ENCODE assay signal across 25 mouse cellular contexts in genomic region chr16:21550453-21550852, GRCm38 (mm10).
DNase-seq lines count a peak whose midpoint lies in the region; ATAC-seq lines count a peak whose summit lies in the region.
"Had no signal": no experiment of that assay in that cellular context is flagged by ENCODE, and none has a peak within 500 bp of the region (broad histone marks: within the 10 kb centered on the region; RNA-seq: fewer than 3 reads in every experiment).

No protein-coding gene starts in this region.

- peak; percentile 40 for DNase-seq in retina, postnatal 1 day
- no peak for DNase-seq in retina, embryonic 14.5 days (ENCODE audit: low spot score)
- DNase-seq in B cell, adult 2 months: no peak
- DNase-seq: adrenal gland, adult 8-10 months; cerebellum, adult 11 months; cerebellum, adult 8-10 months; cerebellum, postnatal 14 days; embryo, embryonic 11 days; gastrocnemius, adult 2 months; gastrocnemius, postnatal 36 days; heart, adult 2 months; heart, postnatal 14 days had no signal

- 65% methylated on average over 7 of the region's 7 CpGs for WGBS in hindbrain, embryonic 15.5 days
- 74% methylated on average over 7 of the region's 7 CpGs for WGBS in hindbrain, embryonic 12.5 days
- WGBS in midbrain, embryonic 16.5 days: 73% methylated on average over 7 of the region's 7 CpGs

- ATAC-seq in hindbrain, embryonic 15.5 days (ENCODE audit: low FRiP score, low read depth): no peak
- ATAC-seq in hindbrain, embryonic 12.5 days (ENCODE audit: low FRiP score): no peak
- ATAC-seq in midbrain, embryonic 16.5 days: peak; percentile 80
- no peak for ATAC-seq in cerebellum, adult (ENCODE audit: insufficient number of reproducible peaks, low FRiP score, low TSS enrichment)
- ATAC-seq: CD4-positive, CD25-positive, alpha-beta regulatory T cell, adult 4 months; forebrain, embryonic 14.5 days; intestine, embryonic 15.5 days had no signal

- no peak overlapping the region for H3K4me2 ChIP-seq in hindbrain, embryonic 15.5 days
- no peak overlapping the region for H3K4me2 ChIP-seq in hindbrain, embryonic 12.5 days (replicated peaks)
- H3K4me2 ChIP-seq in midbrain, embryonic 16.5 days (ENCODE audit: low read length): no peak overlapping the region
- H3K4me2 ChIP-seq: embryonic facial prominence, embryonic 15.5 days; heart, embryonic 11.5 days; heart, embryonic 15.5 days; intestine, embryonic 15.5 days had no signal

- H3K4me1 ChIP-seq in hindbrain, embryonic 15.5 days (replicated peaks): no peaks in the 10 kb centered on the region
- no peaks in the 10 kb centered on the region for H3K4me1 ChIP-seq in hindbrain, embryonic 12.5 days
- H3K4me1 ChIP-seq in midbrain, embryonic 16.5 days (ENCODE audit: control insufficient read depth, insufficient read depth, low read length): peaks cover 5% of the 10 kb centered on the region; the same call in 1 of the 2 replicates
- H3K4me1 ChIP-seq: embryonic facial prominence, embryonic 15.5 days; forebrain, embryonic 10.5 days; heart, embryonic 15.5 days; intestine, embryonic 15.5 days had no signal

- no peaks in the 10 kb centered on the region for H3K9me3 ChIP-seq in hindbrain, embryonic 15.5 days
- H3K9me3 ChIP-seq in hindbrain, embryonic 12.5 days (replicated peaks): no peaks in the 10 kb centered on the region
- no peaks in the 10 kb centered on the region for H3K9me3 ChIP-seq in midbrain, embryonic 16.5 days (replicated peaks; ENCODE audit: control insufficient read depth, low read length, poor library complexity, severe bottlenecking)
- H3K9me3 ChIP-seq: embryonic facial prominence, embryonic 15.5 days; forebrain, embryonic 10.5 days; G1E; heart, embryonic 15.5 days; intestine, embryonic 15.5 days had no signal

- H3K4me3 ChIP-seq in hindbrain, embryonic 15.5 days: no peak overlapping the region
- H3K4me3 ChIP-seq in hindbrain, embryonic 12.5 days: no peak overlapping the region
- no peak overlapping the region for H3K4me3 ChIP-seq in midbrain, embryonic 16.5 days (ENCODE audit: low read depth, low read length)
- H3K4me3 ChIP-seq: embryonic facial prominence, embryonic 15.5 days; erythroblast, embryonic 14.5 days; forebrain, embryonic 10.5 days; gastrocnemius, adult 2 months; heart, adult 2 months; heart, embryonic 15.5 days; intestine, embryonic 15.5 days had no signal

- peaks cover 10% of the 10 kb centered on the region; the same call in 1 of the 2 replicates for H3K36me3 ChIP-seq in hindbrain, embryonic 15.5 days
- peaks cover 5% of the 10 kb centered on the region; the same call in 1 of the 2 replicates for H3K36me3 ChIP-seq in hindbrain, embryonic 12.5 days
- 0 out of 2 replicates have a peak, but pooled peaks cover 2% of the 10 kb centered on the region for H3K36me3 ChIP-seq in midbrain, embryonic 16.5 days (ENCODE audit: control insufficient read depth, insufficient read depth, low read length)
- H3K36me3 ChIP-seq: embryonic facial prominence, embryonic 15.5 days; forebrain, embryonic 10.5 days had no signal

- H3K27me3 ChIP-seq in hindbrain, embryonic 15.5 days: no peaks in the 10 kb centered on the region
- no peaks in the 10 kb centered on the region for H3K27me3 ChIP-seq in hindbrain, embryonic 12.5 days
- H3K27me3 ChIP-seq in midbrain, embryonic 16.5 days (ENCODE audit: control insufficient read depth, insufficient read depth, low read depth, low read length): no peaks in the 10 kb centered on the region
- H3K27me3 ChIP-seq: embryonic facial prominence, embryonic 15.5 days; heart, embryonic 15.5 days; intestine, embryonic 15.5 days had no signal

- H3K9ac ChIP-seq in hindbrain, embryonic 15.5 days: no peak overlapping the region
- no peak overlapping the region for H3K9ac ChIP-seq in hindbrain, embryonic 12.5 days
- no peak overlapping the region for H3K9ac ChIP-seq in midbrain, embryonic 16.5 days (ENCODE audit: low read depth, low read length)
- H3K9ac ChIP-seq: embryonic facial prominence, embryonic 15.5 days; heart, embryonic 15.5 days; intestine, embryonic 15.5 days had no signal

- H3K27ac ChIP-seq in hindbrain, embryonic 15.5 days (replicated peaks): peak overlapping the region; percentile 40; the same call in 1 of the 2 replicates
- no peak overlapping the region for H3K27ac ChIP-seq in hindbrain, embryonic 12.5 days
- H3K27ac ChIP-seq in midbrain, embryonic 16.5 days (ENCODE audit: low read length): peak overlapping the region; percentile 64
- H3K27ac ChIP-seq: embryonic facial prominence, embryonic 15.5 days; forebrain, embryonic 10.5 days; gastrocnemius, adult 2 months; heart, adult 2 months; heart, embryonic 15.5 days; intestine, embryonic 15.5 days had no signal
